Mouse (Mus musculus): ENCODE results near the gene Sbno2.
A peak's percentile ranks its signal among the peaks of the same experiment; 100 is the strongest.
"Not testable (repeated sequence)": the region's sequence is repeated elsewhere in the genome, so short reads cannot be mapped to it uniquely, and the experiment has no call there.

The Sbno2 gene

GRCm38 (mm10) chr10:80057683-80058326 lies 47.6 kb downstream of the Sbno2 start:
- no peak for DNase-seq (ENCODE audit: low read depth, low spot score)

GRCm38 (mm10) chr10:80056976-80057682 lies 48.2 kb downstream of the Sbno2 start:
- DNase-seq (ENCODE audit: low read depth, low spot score): no peak

GRCm38 (mm10) chr10:80056506-80056905 lies 48.9 kb downstream of the Sbno2 start:
- no peak for DNase-seq (ENCODE audit: low read depth, low spot score)

GRCm38 (mm10) chr10:80055891-80056290 lies 49.5 kb downstream of the Sbno2 start:
- no peak for DNase-seq (ENCODE audit: low read depth, low spot score)

- DNase-seq (ENCODE audit: low read depth, low spot score): no peak
Observed at GRCm38 (mm10) chr10:80055364-80055763, 50.0 kb downstream of the Sbno2 start.

- not testable (repeated sequence) for DNase-seq (ENCODE audit: low read depth, low spot score)
Observed at GRCm38 (mm10) chr10:80054911-80055310, 50.5 kb downstream of the Sbno2 start.

- peak; percentile 78 for DNase-seq (ENCODE audit: low read depth, low spot score)
Observed at GRCm38 (mm10) chr10:80053831-80054815, 51.2 kb downstream of the Sbno2 start.

- peak; percentile 100 for DNase-seq (ENCODE audit: low read depth, low spot score)
Observed at GRCm38 (mm10) chr10:80053259-80053780, 52.1 kb downstream of the Sbno2 start.

GRCm38 (mm10) chr10:80052374-80052764 lies 53.0 kb downstream of the Sbno2 start:
- no peak for DNase-seq (ENCODE audit: low read depth, low spot score)

GRCm38 (mm10) chr10:80051618-80052373 lies 53.6 kb downstream of the Sbno2 start:
- no peak for DNase-seq (ENCODE audit: low read depth, low spot score)

GRCm38 (mm10) chr10:80050885-80051617 lies 54.3 kb downstream of the Sbno2 start:
- DNase-seq (ENCODE audit: low read depth, low spot score): no peak

GRCm38 (mm10) chr10:80050244-80050643 lies 55.1 kb downstream of the Sbno2 start:
- DNase-seq (ENCODE audit: low read depth, low spot score): peak; percentile 22

GRCm38 (mm10) chr10:80048834-80049233 lies 56.5 kb downstream of the Sbno2 start:
- DNase-seq (ENCODE audit: low read depth, low spot score): no peak

- no peak for DNase-seq (ENCODE audit: low read depth, low spot score)
Observed at GRCm38 (mm10) chr10:80048396-80048795, 57.0 kb downstream of the Sbno2 start.

- no peak for DNase-seq (ENCODE audit: low read depth, low spot score)
Observed at GRCm38 (mm10) chr10:80047041-80047565, 58.3 kb downstream of the Sbno2 start, which contains the start of gene Gpx4. Gene Gpx4 (plus strand): TSS chr10:80047166.

- no peak for DNase-seq (ENCODE audit: low read depth, low spot score)
Observed at GRCm38 (mm10) chr10:80045766-80046165, 59.6 kb downstream of the Sbno2 start.

- DNase-seq (ENCODE audit: low read depth, low spot score): not testable (repeated sequence)
Observed at GRCm38 (mm10) chr10:80045364-80045763, 60.0 kb downstream of the Sbno2 start.

- DNase-seq (ENCODE audit: low read depth, low spot score): no peak
Observed at GRCm38 (mm10) chr10:80044087-80044486, 61.3 kb downstream of the Sbno2 start.

GRCm38 (mm10) chr10:80041409-80042060 lies 63.8 kb downstream of the Sbno2 start:
- DNase-seq (ENCODE audit: low read depth, low spot score): not testable (repeated sequence)

Measured in A20 (cell line).